Mouse (Mus musculus): ENCODE measurements around the gene Cuedc1.

- no peak for TF ChIP-seq CTCF (IDR thresholded peaks at IDR 0.05; ENCODE audit: control insufficient read depth, insufficient read depth, low read length)
- no peak for TF ChIP-seq POLR2A (IDR thresholded peaks at IDR 0.05; ENCODE audit: borderline replicate concordance, control insufficient read depth, low read depth, low read length)
Observed at GRCm38 (mm10) chr11:88180959-88181619, 83.2 kb downstream of the Cuedc1 start.

Data from bone marrow, adult 2 months (tissue).